Mouse (Mus musculus) intestine, embryonic 16.5 days (tissue): ENCODE data around the gene Fbxo24. TPM values are rescaled to one million over a fixed set of nuclear protein-coding genes. Genes with fewer than 3 reads are reported as not detected.

Source experiments
- ATAC-seq: fragments of 200-750 bp; cut with Nextera tagmentation; 2 replicates; pipeline ENCODE4 v1.8.0; 2017; ENCODE audit warnings: moderate TSS enrichment, moderate library complexity
- H3K27ac ChIP-seq: fragments of 300-500 bp; sonication (generic); 2 replicates; pipeline ENCODE4 v1.5.1; 2014; ENCODE audit warnings: mild to moderate bottlenecking, low read length
- H3K27me3 ChIP-seq: fragments of 300-500 bp; sonication (generic); replicated peaks from 2 replicates; pipeline ENCODE4 v1.6.1; 2014; ENCODE audit warnings: low read length, control low read depth, mixed read lengths; ENCODE audit not compliant: control insufficient read depth, insufficient read depth
- H3K36me3 ChIP-seq: fragments of 300-500 bp; sonication (generic); 2 replicates; pipeline ENCODE4 v1.6.1; 2014; ENCODE audit warnings: low read length, control low read depth; ENCODE audit not compliant: control insufficient read depth, insufficient read depth
- H3K4me1 ChIP-seq: fragments of 300-500 bp; sonication (generic); 2 replicates; pipeline ENCODE4 v1.6.1; 2014; ENCODE audit warnings: low read length, control low read depth, mixed read lengths; ENCODE audit not compliant: control insufficient read depth, insufficient read depth
- H3K4me2 ChIP-seq: fragments of 300-500 bp; sonication (generic); 2 replicates; pipeline ENCODE4 v1.6.1; 2014; ENCODE audit warnings: low read depth, low read length, control low read depth
- H3K4me3 ChIP-seq: fragments of 300-500 bp; sonication (generic); 2 replicates; pipeline ENCODE4 v1.5.1; 2014; ENCODE audit warnings: mild to moderate bottlenecking, low read length
- H3K9ac ChIP-seq: fragments of 300-500 bp; sonication (generic); 2 replicates; pipeline ENCODE4 v1.6.1; 2014; ENCODE audit warnings: low read depth, low read length
- H3K9me3 ChIP-seq: fragments of 300-500 bp; sonication (generic); 2 replicates; pipeline ENCODE4 v1.6.1; 2016; ENCODE audit warnings: low read length, control low read depth; ENCODE audit not compliant: control insufficient read depth
- WGBS: fragments of 180-500 bp; shearing (Covaris S2); extraction: QIAGEN DNeasy Blood & Tissue Kit; methylation state at CpG from one replicate; pipeline ENCODE4 v1.1.7; 2014; 5-methylcytosine and 5-hydroxymethylcytosine counted together
- polyA plus RNA-seq: library from polyadenylated mRNA; unstranded; fragments of >200 nt; fragmentation: Nextera tagmentation; extraction: Ambion mirVana; gene quantifications from 2 replicates; pipeline ENCODE4 v1.2.1, GENCODE M21; 2015

Gene Fbxo24
- polyA plus RNA-seq, result 0.26 and 0.37 TPM in 2 replicates

DNA sequence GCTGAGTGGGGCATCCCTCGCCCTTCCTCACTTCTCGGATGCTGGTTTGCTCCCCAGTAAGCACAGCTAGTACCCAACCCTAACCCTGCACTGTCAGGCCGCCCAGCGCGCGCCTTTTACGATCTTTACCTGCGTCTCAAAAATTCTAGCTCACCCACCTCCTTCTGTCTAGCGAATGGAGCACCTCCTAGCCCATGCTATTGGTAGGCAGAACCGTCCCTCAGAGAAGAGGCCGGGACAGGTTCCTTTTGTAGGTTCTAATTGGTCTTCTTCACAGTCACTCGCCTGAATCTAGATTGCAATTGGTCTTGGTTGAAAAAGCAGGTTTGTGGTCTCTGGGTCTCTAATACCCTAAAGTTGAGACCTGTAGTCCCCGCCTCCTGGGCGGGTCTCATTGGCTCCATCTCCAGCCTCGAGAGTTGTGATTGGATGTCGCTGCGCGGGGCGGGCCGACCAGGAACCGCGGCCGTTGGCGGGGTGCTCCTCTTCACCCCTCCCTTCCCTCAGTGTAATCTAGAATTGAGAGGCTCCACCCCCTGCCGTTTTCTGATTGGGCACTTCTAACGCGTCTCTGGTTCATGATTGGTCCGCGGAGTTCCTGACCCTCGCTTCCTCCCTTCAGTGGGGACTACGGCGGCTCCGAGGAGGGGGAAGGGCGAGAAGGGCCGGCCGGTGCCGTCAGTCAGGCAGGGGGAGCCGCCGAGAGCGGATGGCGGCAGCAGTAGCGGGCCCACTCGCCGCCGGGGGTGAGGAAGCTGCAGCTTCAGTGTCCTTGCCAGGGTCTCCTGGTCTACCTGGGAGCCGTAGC, at the start of gene Fbxo24, which contains the start of the genes Lrch4 and Gm20605:
Gene Fbxo24 (minus strand): TSS at position 505 of the 808 bp plus-strand sequence.
Gene Lrch4 (plus strand): TSS at position 624 of the 808 bp plus-strand sequence.
Gene Gm20605 (plus strand): TSS at position 678 of the 808 bp plus-strand sequence.
- Histone ChIP-seq H3K4me3 (peak within 1 kb of the TSS; percentile 86), H3K4me1 (peaks cover 44% of the 10 kb centered on the region), H3K27ac (peak within 1 kb of the TSS; percentile 99), H3K9ac (peak within 1 kb of the TSS; percentile 91), H3K27me3 (no peaks in the 10 kb centered on the region), H3K36me3 (peaks cover 1% of the 10 kb centered on the region; the same call in 1 of the 2 replicates), H3K9me3 (no peaks in the 10 kb centered on the region), H3K4me2 (peak within 1 kb of the TSS; percentile 84)
- ATAC-seq, result peak; percentile 94
- WGBS, result under 1% methylated on average over 46 of the region's 46 CpGs

- Histone ChIP-seq H3K27me3 (no peaks in the 10 kb centered on the region), H3K36me3 (no peaks in the 10 kb centered on the region), H3K4me3 (no peak overlapping the region), H3K9me3 (no peaks in the 10 kb centered on the region), H3K27ac (no peak overlapping the region), H3K4me2 (no peak overlapping the region), H3K9ac (no peak overlapping the region), H3K4me1 (peaks cover 10% of the 10 kb centered on the region)
- WGBS, result 89% methylated on average over 8 of the region's 8 CpGs
- ATAC-seq, result no peak
Measured at GRCm38 (mm10) chr5:137677859-137678258, 49.1 kb upstream of the Fbxo24 start.

DNA sequence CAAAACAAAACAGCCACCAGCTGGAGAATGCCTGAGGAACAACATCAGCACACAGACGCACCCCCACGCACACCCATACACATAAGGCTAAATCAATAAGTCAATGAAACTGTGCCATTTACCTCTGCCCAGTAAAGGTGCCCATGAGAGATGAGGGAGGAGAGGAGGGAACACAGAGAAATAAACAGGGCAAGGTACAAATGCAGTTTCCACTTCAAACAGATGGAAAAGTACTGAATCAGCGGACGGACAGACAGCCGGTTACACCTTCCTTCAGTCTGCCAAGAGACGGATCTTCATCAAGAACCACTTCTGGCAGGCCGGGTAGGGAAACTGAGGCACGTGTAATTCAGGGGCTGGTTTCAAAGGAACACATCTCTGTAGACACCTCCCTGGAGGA, 46.0 kb upstream of the Fbxo24 start:
- Histone ChIP-seq H3K4me1 (peaks cover 34% of the 10 kb centered on the region), H3K27ac (no peak overlapping the region), H3K9me3 (no peaks in the 10 kb centered on the region), H3K9ac (no peak overlapping the region), H3K36me3 (no peaks in the 10 kb centered on the region), H3K4me2 (no peak overlapping the region), H3K4me3 (no peak overlapping the region), H3K27me3 (no peaks in the 10 kb centered on the region)
- no peak for ATAC-seq
- 86% methylated on average over 8 of the region's 8 CpGs for WGBS

DNA sequence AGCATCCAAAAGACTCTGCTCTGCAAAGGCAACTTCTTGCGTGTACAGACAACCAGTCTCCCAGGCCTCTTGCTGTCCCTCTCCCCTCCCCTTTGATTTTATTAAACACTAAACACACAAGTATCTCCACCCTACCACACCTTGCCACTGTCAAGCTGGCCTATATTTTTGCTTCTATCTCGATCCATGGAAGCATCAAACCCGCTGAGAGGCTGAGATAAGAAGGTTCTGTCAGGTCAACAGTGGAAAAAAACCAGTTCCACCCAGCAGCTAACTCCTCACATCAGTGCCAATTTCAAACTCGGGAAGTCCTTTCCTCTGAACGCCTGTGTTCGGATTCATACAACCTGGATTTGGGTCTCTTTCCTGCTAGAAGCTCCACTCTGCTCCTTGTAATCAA, 44.2 kb upstream of the Fbxo24 start:
- peak overlapping the region; percentile 97 for H3K27ac ChIP-seq

GRCm38 (mm10) chr5:137672361-137672760, 43.6 kb upstream of the Fbxo24 start:
- no peaks in the 10 kb centered on the region for H3K9me3 ChIP-seq
- no peak for ATAC-seq
- no peak overlapping the region for H3K4me3 ChIP-seq
- peak overlapping the region; percentile 0 for H3K4me2 ChIP-seq
- no peaks in the 10 kb centered on the region for H3K27me3 ChIP-seq
- H3K27ac ChIP-seq, result peak overlapping the region; percentile 97
- peaks cover 40% of the 10 kb centered on the region for H3K4me1 ChIP-seq
- peak overlapping the region; percentile 23; the same call in 1 of the 2 replicates for H3K9ac ChIP-seq
- no peaks in the 10 kb centered on the region for H3K36me3 ChIP-seq
- WGBS, result 71% methylated on average over 5 of the region's 5 CpGs

More for the DNA sequence above, 44.2 kb upstream of the Fbxo24 start:
- 69% methylated on average over 6 of the region's 6 CpGs for WGBS
- Histone ChIP-seq H3K9me3 (no peaks in the 10 kb centered on the region), H3K27me3 (no peaks in the 10 kb centered on the region), H3K36me3 (no peaks in the 10 kb centered on the region), H3K4me1 (peaks cover 40% of the 10 kb centered on the region), H3K9ac (no peak overlapping the region), H3K4me3 (no peak overlapping the region), H3K4me2 (no peak overlapping the region)
- ATAC-seq, result no peak

GRCm38 (mm10) chr5:137671443-137672240, 42.8 kb upstream of the Fbxo24 start:
- Histone ChIP-seq H3K4me3 (0 out of 2 replicates have a peak overlapping the region, but pooled peaks have one; percentile 7), H3K27me3 (no peaks in the 10 kb centered on the region), H3K36me3 (no peaks in the 10 kb centered on the region), H3K9me3 (no peaks in the 10 kb centered on the region), H3K4me1 (peaks cover 40% of the 10 kb centered on the region), H3K4me2 (peak overlapping the region; percentile 0; the same call in 1 of the 2 replicates), H3K9ac (peak overlapping the region; percentile 23), H3K27ac (peak overlapping the region; percentile 97)
- peak; percentile 82 for ATAC-seq
- WGBS, result 5% methylated on average over 9 of the region's 9 CpGs

DNA sequence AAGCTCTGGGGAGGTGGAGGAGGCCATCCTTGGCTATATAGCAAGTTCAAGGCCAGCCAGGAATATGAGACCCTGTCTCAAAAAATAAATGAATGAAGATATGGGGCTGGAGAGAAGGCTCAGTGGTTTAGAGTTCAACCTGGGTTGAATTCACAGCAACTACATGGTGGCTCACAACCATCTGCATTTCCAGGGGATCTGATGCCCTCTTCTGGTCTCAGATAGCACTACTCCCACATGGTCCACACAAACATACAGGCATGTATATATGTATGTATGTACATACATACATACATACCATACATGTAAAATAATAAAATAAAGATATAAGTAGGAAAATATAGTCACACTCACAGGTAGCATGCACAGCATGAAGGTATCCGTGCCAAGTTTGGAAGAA, 41.4 kb upstream of the Fbxo24 start:
- Histone ChIP-seq H3K27me3 (no peaks in the 10 kb centered on the region), H3K4me3 (no peak overlapping the region), H3K27ac (peak overlapping the region; percentile 63; the same call in 1 of the 2 replicates), H3K36me3 (no peaks in the 10 kb centered on the region), H3K9me3 (no peaks in the 10 kb centered on the region), H3K4me1 (peaks cover 40% of the 10 kb centered on the region), H3K4me2 (no peak overlapping the region), H3K9ac (no peak overlapping the region)
- ATAC-seq, result no peak
- WGBS, result 96% methylated on average over 1 of the region's 1 CpGs

DNA sequence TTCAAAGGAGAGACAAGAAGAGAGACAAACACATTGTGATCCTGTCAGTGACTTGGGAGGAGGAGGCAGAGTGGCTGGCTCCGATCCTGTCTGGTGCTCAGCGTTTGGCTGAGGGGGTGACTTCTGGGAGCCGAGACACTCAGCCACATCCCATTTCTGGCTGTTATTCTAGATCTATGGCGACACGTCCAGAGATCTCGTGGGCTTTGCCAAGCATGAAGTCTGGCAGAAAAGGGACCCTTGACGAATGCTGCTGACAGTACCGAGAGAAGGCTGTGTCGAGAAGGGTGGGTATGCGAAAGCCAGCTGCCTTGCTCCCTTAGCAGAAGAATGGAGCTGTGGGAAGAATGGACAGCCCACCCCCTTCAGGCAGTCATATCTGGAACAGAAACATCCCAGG, 40.2 kb upstream of the Fbxo24 start:
- no peak for ATAC-seq
- H3K4me3 ChIP-seq, result no peak overlapping the region
- H3K36me3 ChIP-seq, result 0 out of 2 replicates have a peak, but pooled peaks cover 1% of the 10 kb centered on the region
- 53% methylated on average over 10 of the region's 10 CpGs for WGBS
- peaks cover 40% of the 10 kb centered on the region for H3K4me1 ChIP-seq
- peak overlapping the region; percentile 73 for H3K27ac ChIP-seq
- H3K27me3 ChIP-seq, result no peaks in the 10 kb centered on the region
- H3K4me2 ChIP-seq, result no peak overlapping the region
- H3K9ac ChIP-seq, result no peak overlapping the region
- H3K9me3 ChIP-seq, result no peaks in the 10 kb centered on the region

GRCm38 (mm10) chr5:137663057-137663456, 34.3 kb upstream of the Fbxo24 start:
- Histone ChIP-seq H3K4me3 (no peak overlapping the region), H3K4me2 (no peak overlapping the region), H3K9me3 (no peaks in the 10 kb centered on the region), H3K36me3 (peaks cover 14% of the 10 kb centered on the region), H3K4me1 (peaks cover 9% of the 10 kb centered on the region; the same call in 1 of the 2 replicates), H3K27ac (peak overlapping the region; percentile 40; the same call in 1 of the 2 replicates), H3K27me3 (no peaks in the 10 kb centered on the region), H3K9ac (no peak overlapping the region)
- 53% methylated on average over 9 of the region's 9 CpGs for WGBS
- peak; percentile 52 for ATAC-seq
